Mouse (Mus musculus) megakaryocyte-erythroid progenitor cell, adult 5-6 weeks (primary cell): ENCODE results near the gene 2300003K06Rik. TPM values are rescaled to one million over a fixed set of nuclear protein-coding genes. Genes with fewer than 3 reads are reported as not detected.
"Not testable (repeated sequence)": the region's sequence is repeated elsewhere in the genome, so short reads cannot be mapped to it uniquely, and the experiment has no call there.

ENCODE experiments used
- ATAC-seq: replicated peaks from 2 replicates; pipeline ENCODE4 v1.8.0; 2016; ENCODE audit warnings: mild to moderate bottlenecking, inconsistent platforms; ENCODE audit not compliant: severe bottlenecking, poor library complexity, low FRiP score, low TSS enrichment
- total RNA-seq, 2 experiments: library from RNA; stranded (forward) in 1 of 2; stranded (reverse) in 1 of 2; fragments of 200-1000, 215-1000 nt in 1 of 2; fragments of >200 nt in 1 of 2; fragmentation: Nextera tagmentation in 1 of 2; gene quantifications; 2 replicates each; pipeline ENCODE4 v1.2.3; 2014 to 2017

The 2300003K06Rik gene
- total RNA-seq (2014; fragmentation: Nextera tagmentation) (not detected in 2 replicates), total RNA-seq (2017) (not detected in 2 replicates)

- no peak for ATAC-seq
These were observed at the start of gene 2300003K06Rik for GRCm38 (mm10) chr11:99837966-99838365. Gene 2300003K06Rik, minus strand, starts transcription at chr11:99838066.

GRCm38 (mm10) chr11:99878887-99879286 lies 41.0 kb upstream of the 2300003K06Rik start, which contains the start of gene Gm11567:
Gene Gm11567, plus strand, starts transcription at chr11:99879187.
- ATAC-seq = not testable (repeated sequence)

GRCm38 (mm10) chr11:99873089-99873488 lies 35.2 kb upstream of the 2300003K06Rik start, which contains the start of gene Krtap9-1:
Gene Krtap9-1, plus strand, starts transcription at chr11:99873389.
- ATAC-seq = not testable (repeated sequence)

- not testable (repeated sequence) for ATAC-seq
These were observed 26.3 kb upstream of the 2300003K06Rik start, which contains the start of gene Gm11559 for GRCm38 (mm10) chr11:99864176-99864575. Gene Gm11559, plus strand, starts transcription at chr11:99864476.

- no peak for ATAC-seq
These were observed 20.9 kb upstream of the 2300003K06Rik start for GRCm38 (mm10) chr11:99858761-99859160.

- ATAC-seq = no peak
These were observed 19.8 kb upstream of the 2300003K06Rik start, which contains the start of gene Gm11568 for GRCm38 (mm10) chr11:99857617-99858016. Gene Gm11568, plus strand, starts transcription at chr11:99857917.

- ATAC-seq = no peak
These were observed 16.3 kb upstream of the 2300003K06Rik start for GRCm38 (mm10) chr11:99854121-99854520.

GRCm38 (mm10) chr11:99851508-99851907 lies 13.6 kb upstream of the 2300003K06Rik start, which contains the start of gene Krtap4-16:
Gene Krtap4-16, minus strand, starts transcription at chr11:99851608.
- ATAC-seq = no peak

GRCm38 (mm10) chr11:99846746-99847145 lies 8.9 kb upstream of the 2300003K06Rik start:
- no peak for ATAC-seq

- ATAC-seq = no peak
These were observed 4.3 kb upstream of the 2300003K06Rik start for GRCm38 (mm10) chr11:99842185-99842584.

GRCm38 (mm10) chr11:99815566-99815965 lies 22.3 kb downstream of the 2300003K06Rik start, which contains the start of gene Gm11564:
Gene Gm11564, minus strand, starts transcription at chr11:99815666.
- ATAC-seq = not testable (repeated sequence)

GRCm38 (mm10) chr11:99809792-99810191 lies 28.1 kb downstream of the 2300003K06Rik start, which contains the start of gene Krtap4-13:
Gene Krtap4-13, minus strand, starts transcription at chr11:99809892.
- ATAC-seq = not testable (repeated sequence)

- ATAC-seq = not testable (repeated sequence)
These were observed 33.5 kb downstream of the 2300003K06Rik start, which contains the start of gene Gm11554 for GRCm38 (mm10) chr11:99804346-99804745. Gene Gm11554, minus strand, starts transcription at chr11:99804446.

- not testable (repeated sequence) for ATAC-seq
These were observed 39.0 kb downstream of the 2300003K06Rik start, which contains the start of gene Gm11569 for GRCm38 (mm10) chr11:99798832-99799231. Gene Gm11569, minus strand, starts transcription at chr11:99798932.

- no peak for ATAC-seq
These were observed 44.5 kb downstream of the 2300003K06Rik start, which contains the start of gene Gm11596 for GRCm38 (mm10) chr11:99793367-99793766. Gene Gm11596, minus strand, starts transcription at chr11:99793467.

Other genes starting within 250 kb of the 2300003K06Rik start
Only the 30 nearest of the 38 such genes appear.
- gene Krtap4-2, start 203.0 kb downstream of the 2300003K06Rik start, total RNA-seq (2014; fragmentation: Nextera tagmentation) = not detected in 2 replicates
- gene Krtap4-2, start 203.0 kb downstream of the 2300003K06Rik start, total RNA-seq (2017) = not detected in 2 replicates
- not detected in 2 replicates for gene Krtap4-7, start 194.0 kb downstream of the 2300003K06Rik start, total RNA-seq (2014; fragmentation: Nextera tagmentation)
- not detected in 2 replicates for gene Krtap4-7, start 194.0 kb downstream of the 2300003K06Rik start, total RNA-seq (2017)
- gene Gm11555, start 187.8 kb downstream of the 2300003K06Rik start, total RNA-seq (2014; fragmentation: Nextera tagmentation) = not detected in 2 replicates
- not detected in 2 replicates for gene Gm11555, start 187.8 kb downstream of the 2300003K06Rik start, total RNA-seq (2017)
- not detected in 2 replicates for gene Gm11563, start 179.1 kb downstream of the 2300003K06Rik start, total RNA-seq (2014; fragmentation: Nextera tagmentation)
- gene Gm11563, start 179.1 kb downstream of the 2300003K06Rik start, total RNA-seq (2017) = not detected in 2 replicates
- not detected in 2 replicates for gene Krtap4-6, start 172.1 kb downstream of the 2300003K06Rik start, total RNA-seq (2014; fragmentation: Nextera tagmentation)
- not detected in 2 replicates for gene Krtap4-6, start 172.1 kb downstream of the 2300003K06Rik start, total RNA-seq (2017)
- gene Gm14190, start 147.3 kb downstream of the 2300003K06Rik start, total RNA-seq (2014; fragmentation: Nextera tagmentation) = not detected in 2 replicates
- not detected in 2 replicates for gene Gm14190, start 147.3 kb downstream of the 2300003K06Rik start, total RNA-seq (2017)
- not detected in 2 replicates for gene Gm14180, start 103.8 kb downstream of the 2300003K06Rik start, total RNA-seq (2014; fragmentation: Nextera tagmentation)
- not detected in 2 replicates for gene Gm14180, start 103.8 kb downstream of the 2300003K06Rik start, total RNA-seq (2017)
- not detected in 2 replicates for gene Gm11595, start 65.2 kb downstream of the 2300003K06Rik start, total RNA-seq (2014; fragmentation: Nextera tagmentation)
- not detected in 2 replicates for gene Gm11595, start 65.2 kb downstream of the 2300003K06Rik start, total RNA-seq (2017)
- not detected in 2 replicates for gene Krtap4-8, start 57.4 kb downstream of the 2300003K06Rik start, total RNA-seq (2014; fragmentation: Nextera tagmentation)
- not detected in 2 replicates for gene Krtap4-8, start 57.4 kb downstream of the 2300003K06Rik start, total RNA-seq (2017)
- not detected in 2 replicates for gene Krtap4-9, start 52.9 kb downstream of the 2300003K06Rik start, total RNA-seq (2014; fragmentation: Nextera tagmentation)
- gene Krtap4-9, start 52.9 kb downstream of the 2300003K06Rik start, total RNA-seq (2017) = not detected in 2 replicates
- gene Gm11596, start 44.6 kb downstream of the 2300003K06Rik start, total RNA-seq (2014; fragmentation: Nextera tagmentation) = not detected in 2 replicates
- gene Gm11596, start 44.6 kb downstream of the 2300003K06Rik start, total RNA-seq (2017) = not detected in 2 replicates
- gene Gm11569, start 39.1 kb downstream of the 2300003K06Rik start, total RNA-seq (2014; fragmentation: Nextera tagmentation) = not detected in 2 replicates
- not detected in 2 replicates for gene Gm11569, start 39.1 kb downstream of the 2300003K06Rik start, total RNA-seq (2017)
- not detected in 2 replicates for gene Gm11554, start 33.6 kb downstream of the 2300003K06Rik start, total RNA-seq (2014; fragmentation: Nextera tagmentation)
- not detected in 2 replicates for gene Gm11554, start 33.6 kb downstream of the 2300003K06Rik start, total RNA-seq (2017)
- not detected in 2 replicates for gene Krtap4-13, start 28.2 kb downstream of the 2300003K06Rik start, total RNA-seq (2014; fragmentation: Nextera tagmentation)
- not detected in 2 replicates for gene Krtap4-13, start 28.2 kb downstream of the 2300003K06Rik start, total RNA-seq (2017)
- gene Gm11564, start 22.4 kb downstream of the 2300003K06Rik start, total RNA-seq (2014; fragmentation: Nextera tagmentation) = not detected in 2 replicates
- gene Gm11564, start 22.4 kb downstream of the 2300003K06Rik start, total RNA-seq (2017) = not detected in 2 replicates
- gene Krtap4-16, start 13.5 kb upstream of the 2300003K06Rik start, total RNA-seq (2014; fragmentation: Nextera tagmentation) = not detected in 2 replicates
- not detected in 2 replicates for gene Krtap4-16, start 13.5 kb upstream of the 2300003K06Rik start, total RNA-seq (2017)
- not detected in 2 replicates for gene Gm11568, start 19.9 kb upstream of the 2300003K06Rik start, total RNA-seq (2014; fragmentation: Nextera tagmentation)
- not detected in 2 replicates for gene Gm11568, start 19.9 kb upstream of the 2300003K06Rik start, total RNA-seq (2017)
- gene Gm11559, start 26.4 kb upstream of the 2300003K06Rik start, total RNA-seq (2014; fragmentation: Nextera tagmentation) = not detected in 2 replicates
- gene Gm11559, start 26.4 kb upstream of the 2300003K06Rik start, total RNA-seq (2017) = not detected in 2 replicates
- gene Krtap9-1, start 35.3 kb upstream of the 2300003K06Rik start, total RNA-seq (2014; fragmentation: Nextera tagmentation) = not detected in 2 replicates
- gene Krtap9-1, start 35.3 kb upstream of the 2300003K06Rik start, total RNA-seq (2017) = not detected in 2 replicates
- gene Gm11567, start 41.1 kb upstream of the 2300003K06Rik start, total RNA-seq (2014; fragmentation: Nextera tagmentation) = not detected in 2 replicates
- not detected in 2 replicates for gene Gm11567, start 41.1 kb upstream of the 2300003K06Rik start, total RNA-seq (2017)
- not detected in 2 replicates for gene Krtap31-1, start 69.9 kb upstream of the 2300003K06Rik start, total RNA-seq (2014; fragmentation: Nextera tagmentation)
- gene Krtap31-1, start 69.9 kb upstream of the 2300003K06Rik start, total RNA-seq (2017) = not detected in 2 replicates
- gene Gm11565, start 76.7 kb upstream of the 2300003K06Rik start, total RNA-seq (2014; fragmentation: Nextera tagmentation) = not detected in 2 replicates
- not detected in 2 replicates for gene Gm11565, start 76.7 kb upstream of the 2300003K06Rik start, total RNA-seq (2017)
- gene Krtap31-2, start 98.2 kb upstream of the 2300003K06Rik start, total RNA-seq (2014; fragmentation: Nextera tagmentation) = not detected in 2 replicates
- gene Krtap31-2, start 98.2 kb upstream of the 2300003K06Rik start, total RNA-seq (2017) = not detected in 2 replicates
- not detected in 2 replicates for gene Krtap9-5, start 110.4 kb upstream of the 2300003K06Rik start, total RNA-seq (2014; fragmentation: Nextera tagmentation)
- not detected in 2 replicates for gene Krtap9-5, start 110.4 kb upstream of the 2300003K06Rik start, total RNA-seq (2017)
- not detected in 2 replicates for gene Krtap29-1, start 141.0 kb upstream of the 2300003K06Rik start, total RNA-seq (2014; fragmentation: Nextera tagmentation)
- not detected in 2 replicates for gene Krtap29-1, start 141.0 kb upstream of the 2300003K06Rik start, total RNA-seq (2017)
- gene Krtap16-1, start 148.5 kb upstream of the 2300003K06Rik start, total RNA-seq (2014; fragmentation: Nextera tagmentation) = not detected in 2 replicates
- not detected in 2 replicates for gene Krtap16-1, start 148.5 kb upstream of the 2300003K06Rik start, total RNA-seq (2017)
- not detected in 2 replicates for gene Krtap17-1, start 155.9 kb upstream of the 2300003K06Rik start, total RNA-seq (2014; fragmentation: Nextera tagmentation)
- gene Krtap17-1, start 155.9 kb upstream of the 2300003K06Rik start, total RNA-seq (2017) = not detected in 2 replicates
- not detected in 2 replicates for gene Krt33a, start 178.1 kb upstream of the 2300003K06Rik start, total RNA-seq (2014; fragmentation: Nextera tagmentation)
- not detected in 2 replicates for gene Krt33a, start 178.1 kb upstream of the 2300003K06Rik start, total RNA-seq (2017)
- not detected in 2 replicates for gene Krt33b, start 191.8 kb upstream of the 2300003K06Rik start, total RNA-seq (2014; fragmentation: Nextera tagmentation)
- not detected in 2 replicates for gene Krt33b, start 191.8 kb upstream of the 2300003K06Rik start, total RNA-seq (2017)
- not detected in 2 replicates for gene Krt34, start 203.5 kb upstream of the 2300003K06Rik start, total RNA-seq (2014; fragmentation: Nextera tagmentation)
- gene Krt34, start 203.5 kb upstream of the 2300003K06Rik start, total RNA-seq (2017) = not detected in 2 replicates